Mouse (Mus musculus): ENCODE measurements around the gene Fam155a.

DNA sequence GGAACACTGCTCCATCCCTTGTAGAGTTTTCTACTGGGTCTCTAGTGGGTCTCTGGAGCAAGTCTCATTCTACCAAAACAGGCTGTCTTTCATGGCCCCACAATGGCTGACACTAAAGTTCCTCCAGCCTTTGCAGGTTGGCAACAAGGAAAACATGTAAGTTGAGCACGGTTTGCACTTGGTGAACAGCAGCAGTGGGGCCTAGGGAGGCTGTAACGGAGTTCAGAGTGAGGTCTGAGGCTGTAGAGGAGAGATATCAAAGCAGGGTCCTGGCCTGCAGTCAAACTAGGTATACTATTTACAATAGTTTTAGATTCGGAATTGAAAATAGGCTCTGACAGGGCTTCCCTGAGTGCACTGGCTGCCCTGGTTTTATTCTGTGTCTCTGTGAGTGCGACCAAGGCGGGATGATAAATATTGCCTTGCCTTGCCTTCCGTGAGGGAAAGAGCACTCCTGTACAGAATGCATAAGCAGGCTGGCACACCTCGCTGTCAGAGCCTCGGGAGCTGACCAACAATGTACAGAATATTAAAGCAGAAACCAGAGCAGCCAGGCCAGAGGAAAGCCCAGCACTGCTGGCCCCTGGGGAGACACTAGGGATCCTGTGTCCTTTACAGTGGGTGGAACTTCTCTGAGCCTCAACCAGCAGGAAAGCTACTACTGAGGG, 277.3 kb downstream of the Fam155a start:
- TF ChIP-seq GATA1 (IDR thresholded peaks at IDR 0.05; ENCODE audit: low read length): no peak
- no peak for TF ChIP-seq TAL1 (IDR thresholded peaks at IDR 0.05; ENCODE audit: low read length)
